Mouse (Mus musculus): ENCODE results near the gene Mthfd2l. TPM values are rescaled to one million over a fixed set of nuclear protein-coding genes. Genes with fewer than 3 reads are reported as not detected.

The Mthfd2l gene
- polyA plus RNA-seq, 1 experiment from 2014 or later: 59.5 TPM

GRCm38 (mm10) chr5:90900688-90901087 lies 30.2 kb upstream of the Mthfd2l start:
- H3K27ac ChIP-seq: no peak overlapping the region
- no peak overlapping the region for H3K4me3 ChIP-seq
- no peaks in the 10 kb centered on the region for H3K36me3 ChIP-seq
- H3K4me1 ChIP-seq: peaks cover 27% of the 10 kb centered on the region
- whole genome bisulfite sequencing: 71% methylated on average over 7 of the region's 7 CpGs
- no peak overlapping the region for H3K4me2 ChIP-seq (replicated peaks)
- peaks cover 35% of the 10 kb centered on the region for H3K27me3 ChIP-seq
- no peak overlapping the region for H3K9ac ChIP-seq
- no peak for ATAC-seq (ENCODE audit: low FRiP score, low read depth)
- no peaks in the 10 kb centered on the region for H3K9me3 ChIP-seq

DNA sequence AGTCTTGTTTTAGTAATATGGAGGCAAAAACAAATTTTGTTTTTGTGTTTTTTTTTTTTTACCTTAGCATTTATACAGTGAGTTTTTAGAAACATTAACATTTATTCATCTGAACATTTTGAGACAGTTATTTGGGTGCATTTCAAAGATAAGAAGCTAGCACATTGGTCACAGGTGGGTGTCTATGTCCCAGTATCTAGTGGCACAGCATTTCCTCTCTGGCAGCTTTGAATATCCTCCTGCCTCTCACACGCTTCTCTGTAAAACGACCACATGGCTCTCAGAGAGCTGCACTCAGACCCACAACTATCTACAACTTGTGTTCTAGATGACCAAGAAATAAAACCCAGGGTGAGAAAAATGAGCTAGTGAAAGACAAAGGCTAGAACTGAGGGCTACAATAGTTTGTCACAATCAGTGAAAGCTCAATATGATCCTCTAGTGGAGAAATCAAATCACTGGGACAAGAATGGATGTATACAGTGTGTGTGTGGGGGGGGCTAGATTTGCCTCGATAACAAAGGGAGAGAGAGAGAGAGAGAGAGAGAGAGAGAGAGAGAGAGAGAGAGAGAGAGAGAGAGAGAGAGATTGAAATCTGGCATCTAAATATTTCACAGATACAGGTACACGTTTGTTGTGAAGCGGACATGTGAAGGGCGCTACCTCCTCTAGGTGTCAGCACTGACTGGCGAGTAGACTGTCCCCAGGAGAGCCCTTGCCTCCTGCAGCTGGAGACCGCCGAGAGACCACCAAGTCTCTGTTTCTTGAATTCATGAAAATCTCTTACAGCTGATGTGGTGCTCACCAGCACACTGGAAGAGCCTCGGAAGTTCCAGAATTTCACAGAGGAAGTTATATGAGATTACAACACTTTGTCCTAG lies 28.3 kb upstream of the Mthfd2l start:
- no peaks in the 10 kb centered on the region for H3K36me3 ChIP-seq
- peaks cover 28% of the 10 kb centered on the region for H3K4me1 ChIP-seq
- peak overlapping the region; percentile 70 for H3K4me2 ChIP-seq (replicated peaks)
- no peak overlapping the region for H3K9ac ChIP-seq
- H3K27me3 ChIP-seq: peaks cover 43% of the 10 kb centered on the region
- H3K9me3 ChIP-seq: no peaks in the 10 kb centered on the region
- peak overlapping the region; percentile 37 for H3K4me3 ChIP-seq
- no peak overlapping the region for H3K27ac ChIP-seq
- WGBS: 8% methylated on average over 10 of the region's 10 CpGs
- no peak for ATAC-seq (ENCODE audit: low FRiP score, low read depth)

GRCm38 (mm10) chr5:90903339-90904020 lies 27.4 kb upstream of the Mthfd2l start, which contains the start of gene Cxcl2:
Cxcl2 (plus strand) TSS chr5:90903871.
- Histone ChIP-seq H3K9ac (no peak within 1 kb of the TSS), H3K36me3 (no peaks in the 10 kb centered on the region), H3K4me2 (replicated peaks) (peak within 1 kb of the TSS; percentile 70), H3K4me3 (peak within 1 kb of the TSS; percentile 37), H3K9me3 (no peaks in the 10 kb centered on the region), H3K4me1 (peaks cover 31% of the 10 kb centered on the region), H3K27me3 (peaks cover 44% of the 10 kb centered on the region), H3K27ac (no peak within 1 kb of the TSS)
- 12% methylated on average over 22 of the region's 22 CpGs for WGBS
- ATAC-seq (ENCODE audit: low FRiP score, low read depth): peak; percentile 49; the same call in 1 of the 2 replicates

- Histone ChIP-seq H3K9me3 (no peaks in the 10 kb centered on the region), H3K4me2 (replicated peaks) (no peak overlapping the region), H3K4me1 (0 out of 2 replicates have a peak, but pooled peaks cover 4% of the 10 kb centered on the region), H3K4me3 (no peak overlapping the region), H3K36me3 (no peaks in the 10 kb centered on the region), H3K27me3 (peaks cover 27% of the 10 kb centered on the region), H3K27ac (no peak overlapping the region), H3K9ac (no peak overlapping the region)
- WGBS: 1% methylated on average over 2 of the region's 2 CpGs
- ATAC-seq (ENCODE audit: low FRiP score, low read depth): peak; percentile 48
These were observed 21.9 kb upstream of the Mthfd2l start for GRCm38 (mm10) chr5:90908983-90909382.

DNA sequence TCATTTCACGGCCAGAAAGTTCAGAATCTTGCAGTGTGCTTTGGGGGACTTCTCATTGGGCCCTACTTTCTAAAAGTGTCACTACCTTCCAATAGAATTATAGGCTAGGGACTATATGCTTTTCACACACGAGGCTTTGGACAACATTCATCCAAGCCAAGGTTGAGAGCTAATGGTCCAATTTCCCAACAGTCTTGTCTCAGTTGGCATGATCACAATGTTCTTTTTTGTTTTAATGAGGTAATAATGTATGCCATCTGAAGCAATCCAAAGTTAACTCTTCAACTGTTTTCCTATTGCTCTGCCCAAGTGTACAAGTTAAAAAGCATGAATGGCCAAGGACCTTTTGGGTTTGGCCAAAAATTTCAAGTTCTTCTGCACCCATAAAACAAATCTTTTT lies 11.4 kb upstream of the Mthfd2l start:
- no peaks in the 10 kb centered on the region for H3K9me3 ChIP-seq
- no peak overlapping the region for H3K4me2 ChIP-seq (replicated peaks)
- no peaks in the 10 kb centered on the region for H3K4me1 ChIP-seq
- H3K9ac ChIP-seq: no peak overlapping the region
- H3K27ac ChIP-seq: no peak overlapping the region
- H3K4me3 ChIP-seq: no peak overlapping the region
- no peaks in the 10 kb centered on the region for H3K27me3 ChIP-seq
- 76% methylated on average over 2 of the region's 2 CpGs for WGBS
- ATAC-seq (ENCODE audit: low FRiP score, low read depth): no peak
- no peaks in the 10 kb centered on the region for H3K36me3 ChIP-seq

DNA sequence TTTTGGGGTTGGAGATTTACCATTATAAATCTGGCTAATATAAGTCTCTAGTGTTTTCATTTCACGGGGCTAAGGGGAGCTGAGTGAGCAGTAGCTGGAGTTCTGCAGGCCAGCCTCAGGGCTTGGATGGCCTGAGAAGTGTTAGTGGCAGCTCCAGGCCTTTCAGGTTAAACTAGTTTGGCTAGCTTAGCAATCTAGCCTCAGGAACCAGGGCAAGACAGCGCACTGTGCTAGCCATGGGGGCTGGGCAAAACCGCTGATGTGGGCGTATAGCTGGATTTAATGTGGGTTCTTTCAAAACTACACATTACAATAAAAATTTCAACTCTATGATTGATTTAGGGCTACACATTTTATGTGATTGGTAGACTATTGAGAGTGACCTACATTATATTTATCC lies 8.0 kb upstream of the Mthfd2l start:
- Histone ChIP-seq H3K27me3 (no peaks in the 10 kb centered on the region), H3K9me3 (no peaks in the 10 kb centered on the region), H3K36me3 (no peaks in the 10 kb centered on the region), H3K4me1 (no peaks in the 10 kb centered on the region), H3K27ac (no peak overlapping the region), H3K4me2 (replicated peaks) (no peak overlapping the region), H3K9ac (no peak overlapping the region), H3K4me3 (no peak overlapping the region)
- 86% methylated on average over 4 of the region's 4 CpGs for WGBS
- ATAC-seq (ENCODE audit: low FRiP score, low read depth): no peak

GRCm38 (mm10) chr5:90930546-90930945 lies 371 bp upstream of the Mthfd2l start:
- no peaks in the 10 kb centered on the region for H3K27me3 ChIP-seq
- 43% methylated on average over 2 of the region's 2 CpGs for WGBS
- no peak for ATAC-seq (ENCODE audit: low FRiP score, low read depth)
- H3K4me3 ChIP-seq: peak overlapping the region; percentile 76
- H3K36me3 ChIP-seq: peaks cover 22% of the 10 kb centered on the region
- peak overlapping the region; percentile 99 for H3K27ac ChIP-seq
- no peaks in the 10 kb centered on the region for H3K9me3 ChIP-seq
- peak overlapping the region; percentile 60 for H3K4me2 ChIP-seq (replicated peaks)
- H3K9ac ChIP-seq: peak overlapping the region; percentile 96
- H3K4me1 ChIP-seq: peaks cover 10% of the 10 kb centered on the region

- Histone ChIP-seq H3K4me3 (peak overlapping the region; percentile 76), H3K4me1 (peaks cover 13% of the 10 kb centered on the region), H3K27ac (peak overlapping the region; percentile 99), H3K9me3 (no peaks in the 10 kb centered on the region), H3K4me2 (replicated peaks) (peak overlapping the region; percentile 60), H3K27me3 (no peaks in the 10 kb centered on the region), H3K9ac (peak overlapping the region; percentile 96), H3K36me3 (peaks cover 22% of the 10 kb centered on the region)
- 7% methylated on average over 6 of the region's 6 CpGs for WGBS
- peak; percentile 37; the same call in 1 of the 2 replicates for ATAC-seq (ENCODE audit: low FRiP score, low read depth)
These were observed 994 bp downstream of the Mthfd2l start for GRCm38 (mm10) chr5:90931911-90932310.

GRCm38 (mm10) chr5:90936706-90937105 lies 5.8 kb downstream of the Mthfd2l start:
- Histone ChIP-seq H3K4me1 (peaks cover 10% of the 10 kb centered on the region), H3K4me3 (no peak overlapping the region)

DNA sequence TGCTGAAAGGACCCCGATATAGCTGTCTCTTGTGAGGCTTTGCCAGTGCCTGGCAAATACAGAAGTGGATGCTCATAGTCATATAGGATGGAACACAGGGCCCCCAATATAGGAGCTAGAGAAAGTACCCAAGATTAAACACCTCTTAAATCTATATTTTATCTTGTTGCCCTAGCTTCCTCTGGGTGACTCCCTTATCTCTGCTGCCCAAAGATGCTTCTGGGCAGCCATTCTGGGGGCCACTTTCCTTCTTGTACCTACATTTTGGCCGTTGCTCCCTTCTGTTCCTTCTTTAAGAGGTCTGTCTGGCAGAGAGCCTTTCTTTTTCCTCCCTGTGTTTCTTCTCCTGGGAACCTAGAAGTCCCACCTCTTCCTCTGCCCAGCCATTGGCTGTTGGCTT lies 14.5 kb downstream of the Mthfd2l start:
- ATAC-seq (ENCODE audit: low FRiP score, low read depth): no peak
- 92% methylated on average over 2 of the region's 2 CpGs for WGBS
- no peak overlapping the region for H3K4me2 ChIP-seq (replicated peaks)

More at GRCm38 (mm10) chr5:90936706-90937105, 5.8 kb downstream of the Mthfd2l start:
- Histone ChIP-seq H3K9ac (no peak overlapping the region), H3K27ac (no peak overlapping the region), H3K36me3 (peaks cover 25% of the 10 kb centered on the region), H3K9me3 (no peaks in the 10 kb centered on the region), H3K27me3 (no peaks in the 10 kb centered on the region), H3K4me2 (replicated peaks) (no peak overlapping the region)
- no peak for ATAC-seq (ENCODE audit: low FRiP score, low read depth)
- WGBS: 52% methylated on average over 2 of the region's 2 CpGs

DNA sequence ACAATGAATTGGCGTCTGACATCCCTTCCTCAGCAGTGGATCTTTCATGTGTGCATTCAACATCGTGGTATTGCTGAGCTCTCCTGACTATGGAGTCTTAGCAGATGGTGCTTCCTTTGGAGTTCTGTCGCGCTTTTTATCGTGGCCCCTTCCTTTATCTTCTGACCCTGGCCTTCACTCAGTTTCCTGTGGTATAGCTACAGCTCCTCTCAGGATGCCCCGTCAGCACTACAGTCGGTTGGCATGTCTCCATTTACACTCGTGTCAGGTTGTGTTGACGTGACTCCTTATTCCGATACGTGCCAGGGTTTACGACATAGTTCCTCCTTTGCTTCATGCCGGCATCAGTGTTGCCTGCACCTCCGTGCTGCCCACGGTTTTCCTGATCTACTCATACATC lies 18.6 kb downstream of the Mthfd2l start:
- Histone ChIP-seq H3K27ac (no peak overlapping the region), H3K4me1 (no peaks in the 10 kb centered on the region), H3K36me3 (peaks cover 8% of the 10 kb centered on the region; the same call in 1 of the 2 replicates), H3K9ac (no peak overlapping the region), H3K27me3 (no peaks in the 10 kb centered on the region), H3K9me3 (no peaks in the 10 kb centered on the region), H3K4me2 (replicated peaks) (no peak overlapping the region), H3K4me3 (no peak overlapping the region)
- 89% methylated on average over 15 of the region's 15 CpGs for WGBS
- ATAC-seq (ENCODE audit: low FRiP score, low read depth): no peak

More for the DNA sequence above, 14.5 kb downstream of the Mthfd2l start:
- H3K4me3 ChIP-seq: no peak overlapping the region
- H3K27ac ChIP-seq: no peak overlapping the region
- peaks cover 8% of the 10 kb centered on the region; the same call in 1 of the 2 replicates for H3K36me3 ChIP-seq
- no peak overlapping the region for H3K9ac ChIP-seq
- no peaks in the 10 kb centered on the region for H3K9me3 ChIP-seq
- H3K27me3 ChIP-seq: no peaks in the 10 kb centered on the region
- no peaks in the 10 kb centered on the region for H3K4me1 ChIP-seq

- no peak overlapping the region for H3K9ac ChIP-seq
- no peak for ATAC-seq (ENCODE audit: low FRiP score, low read depth)
- H3K4me2 ChIP-seq (replicated peaks): no peak overlapping the region
- peaks cover 8% of the 10 kb centered on the region; the same call in 1 of the 2 replicates for H3K36me3 ChIP-seq
- H3K4me1 ChIP-seq: no peaks in the 10 kb centered on the region
- H3K27ac ChIP-seq: no peak overlapping the region
- no peaks in the 10 kb centered on the region for H3K27me3 ChIP-seq
- H3K4me3 ChIP-seq: no peak overlapping the region
- no peaks in the 10 kb centered on the region for H3K9me3 ChIP-seq
- 30% methylated on average over 2 of the region's 2 CpGs for WGBS
These were observed 20.6 kb downstream of the Mthfd2l start for GRCm38 (mm10) chr5:90951475-90951874.

Measured in limb, embryonic 13.5 days (tissue).